Mouse (Mus musculus): ENCODE results near the gene Mocs2. TPM values are rescaled to one million over a fixed set of nuclear protein-coding genes. Genes with fewer than 3 reads are reported as not detected.

Gene Mocs2
- total RNA-seq (2021): 10 to 100 TPM; 86.6 to 97.3 TPM
- long read RNA-seq, transcript Mocs2-208 (6 exons, 1,855 nt): minor isoform, 12 of 126 reads
- long read RNA-seq, transcript Mocs2-207 (7 exons, 1,193 nt): major isoform, 77 of 126 reads
- long read RNA-seq, partial matches to known transcripts: 7 of 126 reads
- long read RNA-seq, other reads (novel, unspliced or antisense): 23 of 126 reads

DNA sequence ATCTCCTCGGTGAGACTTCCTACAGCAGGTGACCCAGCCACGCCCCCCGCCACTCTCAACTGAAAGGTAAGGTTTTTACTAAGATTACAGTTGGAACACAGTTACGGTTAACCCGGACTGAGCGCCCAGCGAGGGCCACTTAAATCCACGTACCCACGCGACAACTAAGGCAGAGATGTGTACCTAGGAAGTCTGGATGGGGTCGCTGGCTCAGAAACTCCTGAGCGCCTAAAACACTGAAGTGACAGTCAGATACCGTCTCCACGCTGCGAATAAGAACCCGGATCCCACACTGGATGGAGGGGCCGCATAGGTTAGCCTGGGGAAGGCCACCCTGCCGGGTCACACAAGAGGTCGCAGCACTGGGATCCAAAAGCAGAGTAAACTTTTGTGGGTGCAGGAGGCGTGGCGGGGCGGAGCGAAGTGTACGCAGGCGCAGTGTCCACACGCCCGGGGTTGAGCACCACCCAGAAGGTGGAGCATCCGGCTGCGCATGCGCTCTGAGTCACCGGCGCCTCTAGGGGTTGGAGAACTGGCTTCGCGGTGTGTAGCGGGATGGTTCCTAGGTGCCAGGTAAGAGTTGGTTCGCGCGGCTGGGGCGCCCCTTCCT lies at the start of gene Mocs2:
Gene Mocs2, plus strand, starts transcription at position 486 of the 610 bp plus-strand sequence.
- DNase-seq (ENCODE audit: low spot score in 2 of 2): peak; percentile 92 to 95

DNA sequence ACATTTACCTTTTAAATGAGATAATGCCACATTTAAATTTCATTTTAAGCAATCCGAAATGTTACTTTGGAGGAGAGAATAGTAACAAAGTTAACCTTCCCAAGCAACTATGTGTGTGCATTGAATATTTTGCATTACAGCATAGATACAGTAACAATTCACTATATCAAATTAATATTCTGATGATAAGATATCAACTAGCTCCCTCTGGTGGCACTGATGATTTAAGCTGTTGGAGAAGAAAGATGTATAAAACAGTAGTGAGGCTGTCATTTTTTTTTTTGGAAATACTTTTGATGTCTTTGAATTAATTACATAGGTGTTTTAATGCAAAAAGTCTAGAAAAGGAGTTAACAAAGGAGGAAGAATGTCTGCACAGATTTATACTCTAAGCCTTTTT lies 26.5 kb upstream of the Mocs2 start:
- peak; percentile 23 to 39 for DNase-seq (ENCODE audit: low spot score in 2 of 2)

DNA sequence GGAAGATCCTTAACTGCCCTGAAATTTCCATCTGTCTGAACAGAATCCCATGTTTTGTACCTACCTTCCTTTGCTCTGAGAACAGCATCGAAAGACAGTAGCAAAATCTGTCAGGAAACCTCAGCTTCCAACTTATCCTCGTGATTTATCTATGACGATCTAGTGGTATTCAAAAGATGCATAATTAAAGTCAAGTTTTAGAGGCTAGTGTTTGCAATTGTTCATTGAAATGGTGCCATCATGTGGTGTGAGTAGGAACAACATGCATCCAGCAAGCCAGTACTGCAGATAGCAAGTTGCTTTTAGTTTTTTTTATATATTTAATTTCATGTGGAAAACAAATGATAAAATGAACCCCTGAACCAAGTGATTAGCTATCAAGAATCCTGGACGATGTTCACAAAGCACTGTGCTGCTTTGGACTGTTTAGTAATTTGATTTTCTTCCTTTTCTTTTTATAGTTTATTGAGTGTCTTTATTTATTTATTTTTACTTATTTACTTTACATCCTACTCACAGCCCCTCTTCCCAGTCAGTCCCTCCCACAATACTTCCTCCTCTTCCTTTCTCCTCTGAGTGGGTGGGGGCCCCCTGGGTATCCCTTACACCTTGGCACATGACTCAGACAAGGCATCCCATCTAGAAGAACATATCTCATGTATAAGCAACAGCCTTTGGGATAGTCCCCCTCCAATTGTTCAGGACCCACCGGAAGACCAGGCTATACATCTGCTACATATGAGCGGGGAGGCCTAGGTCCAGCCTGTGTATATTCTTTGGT lies 24.6 kb upstream of the Mocs2 start:
- peak; percentile 79 to 83 for DNase-seq (ENCODE audit: low spot score in 2 of 2)

DNA sequence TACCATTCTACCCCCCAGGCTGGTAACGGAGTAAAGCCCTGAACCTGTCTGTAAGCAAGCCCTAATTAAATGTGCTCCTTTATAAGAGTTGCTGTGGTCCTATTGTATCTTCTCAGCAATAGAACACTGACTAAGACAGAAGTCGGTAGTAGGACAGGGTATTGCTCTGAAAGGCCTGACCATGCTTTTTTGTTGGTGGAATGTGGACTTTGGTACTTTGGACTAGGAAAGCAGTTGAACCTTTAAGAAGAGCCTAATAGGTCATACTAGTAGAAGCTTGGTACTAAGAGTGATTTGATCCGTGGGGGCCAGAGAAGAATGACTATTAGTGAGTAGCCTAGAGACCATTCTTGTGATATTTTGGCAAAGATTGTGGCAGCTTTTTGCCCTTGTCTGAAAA lies 16.2 kb upstream of the Mocs2 start:
- DNase-seq (ENCODE audit: low spot score in 2 of 2): no peak

DNA sequence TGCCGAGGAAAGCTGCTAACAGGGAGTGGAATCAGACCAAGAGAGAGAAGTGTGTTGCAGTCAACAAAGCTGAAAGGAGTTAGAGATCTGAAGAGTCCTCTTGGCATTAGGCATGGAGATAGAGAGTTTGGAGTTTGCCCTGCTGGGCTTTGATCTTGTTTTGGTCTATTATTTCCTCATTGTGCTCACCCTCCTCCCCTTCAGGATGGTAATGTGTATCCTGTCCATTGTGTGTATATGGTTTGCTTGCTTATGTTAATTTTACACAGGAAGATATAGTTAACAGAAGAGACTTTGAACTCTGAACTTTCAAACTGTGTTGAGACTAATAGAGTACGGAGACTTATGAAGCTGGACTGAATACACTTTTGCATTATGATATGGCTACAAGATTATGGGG lies 15.1 kb upstream of the Mocs2 start:
- no peak for DNase-seq (ENCODE audit: low spot score in 2 of 2)

DNA sequence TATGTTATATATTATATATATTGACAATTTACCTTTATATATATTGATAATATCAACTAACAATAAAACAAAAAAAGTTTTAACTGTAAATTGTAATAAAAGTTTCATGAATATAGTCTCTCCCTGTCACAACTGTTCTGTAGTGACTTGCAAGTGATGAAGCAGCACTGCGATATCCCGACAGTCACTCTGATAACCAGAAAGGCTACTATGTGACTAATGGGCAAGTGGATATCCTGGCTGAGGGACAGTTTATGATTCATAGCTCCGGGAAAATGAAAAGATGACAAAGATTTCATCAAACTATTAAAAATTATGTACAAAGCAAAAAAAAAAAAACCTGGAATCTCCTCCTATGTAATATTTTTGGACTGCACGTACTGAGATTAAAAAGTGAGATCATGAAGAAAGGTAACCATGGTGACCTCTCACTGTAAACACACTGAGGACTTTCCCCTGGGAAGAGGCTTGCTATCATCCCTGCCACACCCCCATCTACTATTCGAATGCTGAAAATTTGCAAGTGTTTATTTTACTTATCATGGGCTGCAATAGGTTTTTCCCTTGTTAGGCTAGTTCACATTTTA lies 8.3 kb upstream of the Mocs2 start:
- no peak for DNase-seq (ENCODE audit: low spot score in 2 of 2)

DNA sequence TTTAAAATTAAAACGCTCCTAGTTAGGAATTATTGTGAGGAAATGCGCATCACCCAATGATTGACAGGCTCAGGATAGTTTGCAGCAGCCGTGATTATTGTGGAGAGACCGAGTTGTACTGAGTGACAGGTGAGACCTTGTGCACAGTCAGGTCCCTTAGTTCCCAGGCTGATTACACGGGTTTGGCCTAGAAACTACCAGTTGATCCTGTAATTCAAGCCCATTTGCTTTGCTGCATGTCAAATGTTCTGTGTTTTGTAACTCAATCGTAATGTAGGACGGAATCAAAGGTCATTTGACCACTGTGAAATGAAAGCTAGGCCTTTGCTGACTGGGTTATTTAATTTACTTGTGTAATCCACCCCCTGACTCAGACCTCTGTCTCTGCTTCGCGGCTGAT lies 477 bp downstream of the Mocs2 start:
- no peak for DNase-seq (ENCODE audit: low spot score in 2 of 2)

DNA sequence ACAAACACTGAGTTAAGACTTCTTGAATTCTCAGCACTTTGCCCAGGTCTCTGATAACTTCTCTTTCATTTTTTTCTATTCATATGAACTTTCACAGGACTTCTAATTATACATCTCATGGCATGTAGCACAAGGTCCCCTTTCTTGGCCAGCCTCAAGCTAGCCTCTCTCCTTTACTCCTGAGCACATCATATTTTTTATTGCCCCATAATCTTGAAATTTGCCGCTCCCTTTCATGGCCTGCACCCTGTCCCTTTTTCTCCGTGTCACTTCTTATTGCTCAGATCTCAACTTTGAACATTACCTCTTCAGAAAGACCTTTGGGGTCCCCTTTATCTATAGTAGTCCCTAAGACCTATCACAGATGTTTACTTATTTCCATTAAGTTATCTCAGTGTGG lies 4.8 kb downstream of the Mocs2 start:
- no peak for DNase-seq (ENCODE audit: low spot score in 2 of 2)

DNA sequence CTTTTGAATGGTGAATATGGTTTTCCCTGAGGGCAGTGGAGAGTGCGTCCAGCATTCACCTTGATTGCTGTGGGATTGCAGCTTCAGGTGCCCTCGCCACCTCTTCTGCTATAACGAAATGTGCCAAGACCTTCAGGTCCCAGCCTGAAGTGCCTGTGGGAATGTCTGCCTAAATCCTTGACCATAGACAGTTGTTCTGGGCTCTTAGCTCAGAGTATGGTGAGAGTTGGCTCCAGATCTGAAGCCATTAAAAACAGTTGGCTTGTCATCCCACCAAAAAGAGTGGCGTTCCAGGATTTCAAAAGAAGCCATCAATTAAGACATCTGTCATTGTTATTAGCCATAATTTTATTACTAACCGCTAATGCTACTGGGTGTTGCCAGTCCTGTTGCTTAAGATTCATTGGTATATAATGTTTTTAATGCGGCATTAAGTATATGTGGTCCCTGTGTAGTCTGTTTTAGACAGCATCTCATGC lies 7.4 kb downstream of the Mocs2 start:
- DNase-seq (ENCODE audit: low spot score in 2 of 2): no peak

DNA sequence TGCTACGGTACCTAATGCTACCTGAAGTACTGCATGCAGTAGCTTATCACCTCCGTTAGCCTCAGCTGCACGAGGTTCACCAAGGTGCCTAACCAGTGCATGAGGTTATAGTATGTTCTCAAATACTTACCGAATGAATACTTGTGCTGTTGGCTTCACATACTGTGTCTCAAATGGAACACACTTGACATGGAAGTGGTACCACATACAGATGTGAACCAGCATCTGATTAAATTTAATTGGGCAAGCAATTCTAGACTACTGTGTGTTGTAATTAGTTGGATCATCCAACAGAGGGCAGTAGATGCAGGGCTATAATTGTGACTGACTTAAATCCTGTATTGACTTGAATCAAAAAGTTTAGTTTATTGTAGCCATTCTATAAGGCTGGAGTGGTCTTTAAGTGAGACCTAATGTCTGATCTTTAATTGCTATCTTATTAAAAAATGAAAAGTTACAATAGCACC lies 13.4 kb downstream of the Mocs2 start:
- DNase-seq (ENCODE audit: low spot score in 2 of 2): no peak

DNA sequence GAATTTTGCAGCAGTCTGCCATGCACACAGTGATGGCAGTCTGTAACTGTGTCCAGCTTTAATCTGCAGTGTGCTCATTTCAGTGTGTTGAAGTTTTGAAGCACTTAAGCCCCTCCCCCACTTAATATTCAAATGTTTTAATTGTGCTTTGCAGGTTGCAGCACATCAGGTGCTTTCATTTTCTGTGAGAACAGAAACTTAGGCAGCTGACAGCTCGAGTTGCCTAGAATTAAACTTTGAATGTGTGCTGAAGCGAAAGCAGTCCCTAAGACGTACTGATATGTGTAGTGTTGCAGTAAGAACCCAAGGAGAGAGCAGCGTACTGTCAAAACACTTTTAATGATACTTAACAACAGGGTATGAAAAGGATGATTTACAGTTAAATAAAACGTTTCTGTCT lies 14.7 kb downstream of the Mocs2 start:
- DNase-seq (ENCODE audit: low spot score in 2 of 2): no peak

DNA sequence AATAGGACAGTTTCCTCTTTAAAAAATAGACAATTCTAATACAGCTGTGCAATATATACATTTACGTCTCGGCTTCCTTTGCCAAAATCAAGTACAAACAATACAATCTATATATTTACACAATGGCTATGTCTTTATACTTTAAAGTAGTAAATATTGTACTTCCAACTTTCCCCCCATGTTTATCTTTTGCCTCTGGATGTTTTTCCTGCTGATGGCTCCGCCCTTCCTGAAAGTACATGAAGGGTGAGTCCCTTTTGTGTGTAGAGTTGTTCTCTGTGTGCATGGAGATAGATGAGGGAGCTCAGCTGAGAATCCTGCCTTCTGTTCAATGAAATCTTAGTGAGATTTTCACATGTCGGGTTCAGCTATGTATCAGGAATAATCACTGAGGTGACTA lies 15.3 kb downstream of the Mocs2 start:
- DNase-seq (ENCODE audit: low spot score in 2 of 2): no peak

DNA sequence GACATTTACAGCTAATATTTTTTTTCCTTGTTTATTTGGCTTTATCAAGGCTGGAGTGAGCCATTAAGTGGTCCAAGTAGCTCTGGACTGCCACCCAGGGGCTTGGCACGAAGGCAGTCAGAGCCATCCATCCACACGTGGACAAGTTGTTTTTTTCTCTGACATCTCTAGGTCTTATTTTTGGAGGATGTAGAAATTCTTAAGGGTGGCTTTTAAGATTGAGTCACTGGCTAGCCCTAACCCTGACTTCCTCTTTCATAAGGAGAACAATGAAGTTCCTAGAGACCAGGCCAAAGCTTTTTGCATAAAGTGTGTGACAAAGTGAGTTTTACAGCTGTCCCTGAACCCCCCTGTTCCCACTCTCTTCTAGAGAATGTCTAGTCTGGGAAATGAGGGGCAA lies 16.5 kb downstream of the Mocs2 start:
- DNase-seq (ENCODE audit: low spot score in 2 of 2): no peak

DNA sequence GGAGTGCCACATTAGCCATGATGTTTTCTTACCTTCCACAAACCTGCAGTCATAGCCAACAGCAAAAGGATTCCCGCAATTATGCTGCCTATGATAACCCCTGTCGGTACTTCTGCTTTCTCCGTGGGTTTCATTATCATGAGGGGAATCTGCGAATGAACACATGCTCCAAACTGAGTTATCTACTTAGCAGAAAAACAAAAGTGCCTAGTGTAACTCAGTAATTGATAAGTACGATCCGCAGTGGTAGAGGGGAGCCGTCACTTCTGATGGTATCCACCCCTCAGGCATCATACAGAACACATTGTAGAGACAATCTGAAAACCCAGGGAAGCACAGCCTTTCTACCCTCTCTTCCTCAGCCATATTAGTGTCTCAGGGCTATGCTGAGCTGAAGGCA lies 19.0 kb downstream of the Mocs2 start:
- DNase-seq (ENCODE audit: low spot score in 2 of 2): no peak

DNA sequence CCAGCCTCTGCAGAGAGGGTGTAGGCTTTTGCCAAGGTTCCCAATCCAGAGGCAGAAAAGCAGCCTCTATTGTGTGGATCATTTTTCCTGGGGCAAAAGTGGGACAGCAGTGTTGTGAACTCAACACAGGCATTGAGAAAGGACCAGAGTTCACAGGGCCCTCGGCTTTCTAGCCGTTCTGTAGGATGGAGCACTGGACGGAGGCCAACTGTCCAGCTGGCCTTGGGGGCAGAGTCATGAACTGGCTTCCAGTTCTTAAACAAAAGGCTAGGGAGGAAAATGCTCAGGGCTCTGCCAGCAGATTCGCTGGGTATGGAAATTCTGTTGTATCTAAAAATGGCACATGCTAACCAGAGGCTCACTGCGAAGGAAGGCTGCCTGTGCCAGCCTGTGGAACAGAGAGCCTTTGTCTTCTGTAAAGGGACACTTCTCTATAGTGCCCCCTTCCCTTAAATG lies 20.5 kb downstream of the Mocs2 start:
- peak; percentile 39 to 65 for DNase-seq (ENCODE audit: low spot score in 2 of 2)

DNA sequence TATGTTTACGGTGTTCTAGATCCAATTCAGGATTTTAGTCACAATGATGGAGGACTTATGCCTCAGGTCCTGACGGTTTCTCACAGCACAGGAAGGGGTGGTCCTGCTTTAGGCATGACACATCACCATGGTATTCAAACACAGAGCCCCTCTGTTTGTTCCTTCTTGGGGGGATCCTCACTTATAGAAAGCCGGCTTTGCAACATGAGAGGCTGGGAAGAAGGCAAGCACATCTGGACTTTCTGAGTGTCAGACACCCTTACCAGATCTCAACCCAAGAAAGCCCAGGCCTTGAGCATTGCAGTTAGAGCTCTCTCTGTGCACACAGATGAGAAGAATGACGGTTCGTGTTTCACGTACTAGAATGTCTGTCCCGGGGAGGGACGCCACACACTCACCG lies 21.1 kb downstream of the Mocs2 start:
- no peak for DNase-seq (ENCODE audit: low spot score in 2 of 2)

DNA sequence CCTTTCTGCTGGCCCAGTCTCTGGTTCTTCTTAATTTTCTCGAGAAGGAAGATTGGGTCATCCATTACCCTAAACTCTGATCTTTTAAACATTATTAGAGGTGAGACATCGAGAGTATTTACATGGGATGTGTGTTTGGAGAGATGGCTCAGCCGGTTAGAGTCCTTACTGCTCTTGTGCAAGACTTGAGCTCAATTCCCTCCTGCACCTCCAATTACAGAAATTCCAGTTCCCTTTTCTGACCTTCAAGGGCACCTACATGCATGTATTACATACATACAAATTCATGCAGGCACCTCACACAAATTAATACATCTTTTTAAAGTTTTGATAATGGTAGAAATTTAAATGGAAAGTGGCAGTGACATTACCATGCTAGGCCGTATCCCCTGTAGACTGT lies 22.5 kb downstream of the Mocs2 start:
- no peak for DNase-seq (ENCODE audit: low spot score in 2 of 2)

DNA sequence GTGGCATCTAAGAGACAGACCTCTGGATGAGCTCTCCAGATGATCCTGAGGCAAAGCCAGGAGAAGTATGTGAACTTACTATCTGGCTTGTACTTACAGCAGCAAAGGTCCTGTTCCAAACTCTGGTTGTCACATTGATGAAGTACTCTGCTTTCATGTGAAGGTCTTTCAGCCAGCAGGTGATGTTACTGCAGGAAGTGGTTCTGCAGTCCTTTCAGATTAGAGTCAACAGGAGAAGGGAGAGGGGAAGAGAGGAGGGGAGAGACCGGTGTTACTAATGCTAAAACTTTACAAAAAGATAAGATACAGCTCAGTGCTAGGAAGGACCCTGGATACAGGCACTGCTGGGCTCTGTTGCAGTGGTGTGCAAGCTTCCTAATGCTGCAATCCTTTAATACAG lies 25.3 kb downstream of the Mocs2 start:
- no peak for DNase-seq (ENCODE audit: low spot score in 2 of 2)

DNA sequence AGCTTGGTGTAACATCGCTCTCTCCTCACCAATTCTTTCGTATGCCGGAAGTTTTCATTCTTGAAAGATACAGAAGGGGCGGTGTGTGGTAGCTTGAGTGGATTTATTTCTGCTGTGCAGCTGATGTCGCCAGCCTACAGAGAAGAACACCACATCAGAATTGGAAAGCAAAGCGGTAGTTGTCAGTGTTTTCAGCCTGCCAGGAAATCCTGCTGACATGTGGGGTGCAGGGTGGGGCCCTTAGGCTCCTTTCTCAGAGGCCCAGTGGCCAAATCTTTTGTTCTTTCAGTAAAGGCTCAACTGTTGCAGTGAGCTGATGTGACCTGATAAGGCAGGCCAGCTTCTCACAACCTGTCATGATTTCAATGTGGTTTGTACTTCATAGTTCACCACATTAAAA lies 27.8 kb downstream of the Mocs2 start:
- no peak for DNase-seq (ENCODE audit: low spot score in 2 of 2)

DNA sequence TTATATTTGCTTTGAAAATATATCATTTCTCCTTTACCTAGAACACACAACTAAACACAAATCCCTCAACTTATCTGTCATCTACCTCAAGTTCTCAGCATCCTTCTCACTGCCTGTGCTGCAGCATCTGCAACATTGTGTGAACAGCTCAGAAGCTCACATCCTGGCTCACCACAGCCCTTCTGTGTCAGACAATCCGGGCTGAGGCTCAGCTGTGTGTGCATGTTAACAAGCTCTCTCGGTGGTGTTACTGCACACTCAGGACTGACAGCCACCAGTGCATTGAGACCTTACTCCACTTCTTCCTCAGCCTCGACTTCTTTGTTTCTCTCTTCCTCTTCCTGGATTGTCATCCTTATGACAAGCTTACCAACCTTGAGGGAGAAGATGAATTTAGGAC lies 30.9 kb downstream of the Mocs2 start:
- no peak for DNase-seq (ENCODE audit: low spot score in 2 of 2)

DNA sequence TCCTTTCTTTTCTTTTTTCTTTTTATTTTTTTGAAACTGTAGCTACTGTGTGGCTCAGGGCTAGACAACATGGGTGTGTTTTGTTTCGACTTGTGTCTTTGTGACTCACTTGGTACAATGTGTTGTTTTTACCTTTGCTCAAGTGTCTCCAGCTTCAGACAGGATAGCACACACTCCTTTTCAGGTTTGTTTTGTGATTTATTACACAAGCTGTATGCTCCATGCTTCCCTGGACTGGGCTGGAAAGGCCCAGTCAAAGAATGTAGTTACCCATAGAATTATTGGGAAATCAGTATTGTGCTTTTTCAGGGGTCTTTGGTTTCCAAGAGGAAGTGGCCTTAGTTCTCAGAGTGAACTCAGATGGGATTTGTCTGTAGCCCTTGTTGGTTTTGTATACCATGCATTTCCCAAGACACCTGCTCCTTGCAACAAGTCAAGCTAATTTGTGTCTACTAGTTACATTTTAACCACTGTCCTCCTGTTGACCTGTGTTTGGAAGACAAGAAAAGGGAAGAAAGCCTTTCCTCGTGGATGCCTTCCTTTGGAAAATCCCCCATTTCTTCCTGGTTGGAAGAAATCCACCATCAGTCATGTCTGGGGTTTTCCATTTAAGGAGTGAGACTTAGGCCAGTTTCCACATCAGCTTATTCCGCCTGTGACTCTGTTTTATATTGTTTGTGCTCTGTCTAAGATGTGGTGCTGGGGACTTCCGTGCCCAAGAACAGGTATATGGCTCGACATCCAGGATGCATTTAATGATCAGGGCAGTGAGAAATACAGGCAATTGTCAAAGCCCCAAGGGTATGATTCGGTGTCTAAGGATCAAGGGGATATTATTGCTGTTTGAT lies 34.5 kb downstream of the Mocs2 start:
- no peak for DNase-seq (ENCODE audit: low spot score in 2 of 2)
